ENCODE assay signal across 35 mouse cellular contexts in genomic region chr11:95869918-95870470, GRCm38 (mm10). TPM values are rescaled to one million over a fixed set of nuclear protein-coding genes. Genes with fewer than 3 reads are reported as not detected.
A peak's percentile ranks its signal among the peaks of the same experiment; 100 is the strongest.
DNase-seq lines count a peak whose midpoint lies in the region; ATAC-seq and TF ChIP-seq lines count a peak whose summit lies in the region.
"Had no signal": no experiment of that assay in that cellular context is flagged by ENCODE, and none has a peak within 500 bp of the region (broad histone marks: within the 10 kb centered on the region; RNA-seq: fewer than 3 reads in every experiment).

No protein-coding gene starts in this region.

- H3K27ac ChIP-seq in midbrain, postnatal 0 days (ENCODE audit: low read depth, low read length), result no peak overlapping the region
- H3K27ac ChIP-seq: embryonic facial prominence, embryonic 13.5 days; forebrain, embryonic 12.5 days; hindbrain, postnatal 0 days; limb, embryonic 15.5 days; liver, embryonic 14.5 days; lung, embryonic 15.5 days; midbrain, embryonic 13.5 days; neural tube, embryonic 13.5 days had no signal

- no peaks in the 10 kb centered on the region; the same call in 1 of the 2 replicates for H3K27me3 ChIP-seq in G1E (ENCODE audit: insufficient read depth, low read length)
- no peaks in the 10 kb centered on the region for H3K27me3 ChIP-seq in midbrain, postnatal 0 days (ENCODE audit: insufficient read depth, low read length)
- H3K27me3 ChIP-seq: embryonic facial prominence, embryonic 13.5 days; forebrain, embryonic 12.5 days; limb, embryonic 15.5 days; lung, embryonic 15.5 days; neural tube, embryonic 13.5 days had no signal

- peaks cover 36% of the 10 kb centered on the region for H3K4me1 ChIP-seq in G1E (ENCODE audit: insufficient read depth, low read depth, low read length)
- no peaks in the 10 kb centered on the region for H3K4me1 ChIP-seq in midbrain, postnatal 0 days (ENCODE audit: insufficient read depth, low read length)
- H3K4me1 ChIP-seq: embryonic facial prominence, embryonic 13.5 days; forebrain, embryonic 12.5 days; limb, embryonic 15.5 days; lung, embryonic 15.5 days; midbrain, embryonic 13.5 days; neural tube, embryonic 13.5 days had no signal

- TF ChIP-seq CTCF in G1E (IDR thresholded peaks at IDR 0.05; ENCODE audit: low read depth, low read length), result no peak
- no peak for TF ChIP-seq CTCF in midbrain, postnatal 0 days (IDR thresholded peaks at IDR 0.05)

- no peak overlapping the region for H3K9ac ChIP-seq in midbrain, postnatal 0 days (replicated peaks; ENCODE audit: low read length, poor library complexity, severe bottlenecking)
- H3K9ac ChIP-seq: embryonic facial prominence, embryonic 13.5 days; forebrain, embryonic 12.5 days; limb, embryonic 15.5 days; liver, embryonic 14.5 days; lung, embryonic 15.5 days; midbrain, embryonic 13.5 days; neural tube, embryonic 13.5 days had no signal

- no peak overlapping the region for H3K4me3 ChIP-seq in G1E (ENCODE audit: low read depth, low read length)
- no peak overlapping the region for H3K4me3 ChIP-seq in midbrain, postnatal 0 days (ENCODE audit: low read depth, low read length)
- H3K4me3 ChIP-seq: embryonic facial prominence, embryonic 13.5 days; erythroblast, embryonic 14.5 days; forebrain, embryonic 12.5 days; limb, embryonic 15.5 days; lung, embryonic 15.5 days; megakaryocyte, embryonic 14.5 days; midbrain, embryonic 13.5 days; neural tube, embryonic 13.5 days had no signal

- WGBS in midbrain, postnatal 0 days, result 73% methylated on average over 6 of the region's 6 CpGs

- no peak for ATAC-seq in G1E (ENCODE audit: extremely low read depth, insufficient number of reproducible peaks, low FRiP score, poor library complexity, severe bottlenecking)
- peak; percentile 71 for ATAC-seq in granulocyte monocyte progenitor cell, adult 5-6 weeks (replicated peaks; ENCODE audit: poor library complexity, severe bottlenecking)
- ATAC-seq in neutrophil, adult 5-6 weeks (ENCODE audit: extremely low read depth, insufficient number of reproducible peaks, low FRiP score, poor library complexity, severe bottlenecking), result peak; percentile 61
- ATAC-seq in activated CD4-positive, CD25-positive, alpha-beta regulatory T cell, adult 4 months, result no peak
- ATAC-seq in midbrain, postnatal 0 days (ENCODE audit: low FRiP score), result no peak
- ATAC-seq: hindbrain, postnatal 0 days; intestine, postnatal 0 days; midbrain, embryonic 13.5 days had no signal

- H3K4me2 ChIP-seq in midbrain, postnatal 0 days (ENCODE audit: low read depth, low read length, poor library complexity, severe bottlenecking), result no peak overlapping the region
- H3K4me2 ChIP-seq: embryonic facial prominence, embryonic 13.5 days; forebrain, embryonic 12.5 days; heart, embryonic 11.5 days; limb, embryonic 15.5 days; lung, embryonic 15.5 days; midbrain, embryonic 13.5 days; neural tube, embryonic 13.5 days had no signal

- DNase-seq in spleen, adult 12 weeks (ENCODE audit: low spot score), result peak; percentile 3
- no peak for DNase-seq in spleen, postnatal 10 days (ENCODE audit: low spot score in 2 of 2)
- peak; percentile 33 for DNase-seq in G1E (ENCODE audit: low spot score)
- no peak for DNase-seq in testis, postnatal 14 days (ENCODE audit: low spot score)
- DNase-seq in midbrain, postnatal 0 days (ENCODE audit: low spot score), result no peak
- DNase-seq: adrenal gland, postnatal 36 days; cerebellum, adult 11-12 months; cerebellum, postnatal 10 days; kidney, postnatal 36 days; thymus, adult 18-20 months; thymus, postnatal 36 days had no signal

- H3K36me3 ChIP-seq in G1E (replicated peaks), result peaks cover 51% of the 10 kb centered on the region
- H3K36me3 ChIP-seq in midbrain, postnatal 0 days (ENCODE audit: insufficient read depth, low read length), result no peaks in the 10 kb centered on the region
- H3K36me3 ChIP-seq: embryonic facial prominence, embryonic 13.5 days; forebrain, embryonic 12.5 days; limb, embryonic 15.5 days; lung, embryonic 15.5 days; midbrain, embryonic 13.5 days; neural tube, embryonic 13.5 days had no signal

- no peaks in the 10 kb centered on the region for H3K9me3 ChIP-seq in G1E (replicated peaks)
- no peaks in the 10 kb centered on the region for H3K9me3 ChIP-seq in midbrain, postnatal 0 days (ENCODE audit: low read length)
- H3K9me3 ChIP-seq: embryonic facial prominence, embryonic 13.5 days; forebrain, embryonic 12.5 days; limb, embryonic 15.5 days; lung, embryonic 15.5 days; megakaryocyte, embryonic 14.5 days; midbrain, embryonic 13.5 days; neural tube, embryonic 13.5 days had no signal

RNA-seq across cellular contexts. Expression of gene Abi3, which starts 27.7 kb away (rescaled TPM):
- total RNA-seq in G1E (2014; fragmentation: Nextera tagmentation) (22.7 and 29.2 TPM in 2 replicates), G1E (2017) (12.7 and 14.1 TPM in 2 replicates)
- 56.9 and 79.3 TPM in 2 replicates for polyA plus RNA-seq in G1E (2012)
- total RNA-seq in granulocyte monocyte progenitor cell, adult 5-6 weeks (2014; fragmentation: Nextera tagmentation), result 5.1 and 7.0 TPM in 2 replicates
- 1.9 and 2.4 TPM in 2 replicates for total RNA-seq in granulocyte monocyte progenitor cell, adult 5-6 weeks (2017)
- total RNA-seq in neutrophil, adult 5-6 weeks (2017), result 60.0 and 63.7 TPM in 2 replicates
- 10 to 100 TPM; 58.8 to 59.2 TPM for polyA plus RNA-seq in activated CD4-positive, CD25-positive, alpha-beta regulatory T cell, adult 4 months (2017; shearing (Covaris generic))
- 1.0 and 1.1 TPM in 2 replicates for total RNA-seq in midbrain, postnatal 0 days (2014; rRNA removed)
- 1.5 TPM in 2 replicates for polyA plus RNA-seq in midbrain, postnatal 0 days (2015; fragmentation: Nextera tagmentation; extraction: Ambion mirVana)

RNA-seq across cellular contexts. Expression of gene Gngt2, which starts 33.0 kb away (rescaled TPM):
- total RNA-seq in G1E (2014; fragmentation: Nextera tagmentation), result 40.9 and 50.3 TPM in 2 replicates
- 31.0 and 33.6 TPM in 2 replicates for total RNA-seq in G1E (2017)
- 11.8 and 15.0 TPM in 2 replicates for polyA plus RNA-seq in G1E (2012)
- 2.7 and 24.3 TPM in 2 replicates for total RNA-seq in granulocyte monocyte progenitor cell, adult 5-6 weeks (2014; fragmentation: Nextera tagmentation)
- 7.7 and 13.4 TPM in 2 replicates for total RNA-seq in granulocyte monocyte progenitor cell, adult 5-6 weeks (2017)
- total RNA-seq in neutrophil, adult 5-6 weeks (2017), result 122 and 146 TPM in 2 replicates
- 10 to 100 TPM; 47.5 to 58.4 TPM for polyA plus RNA-seq in activated CD4-positive, CD25-positive, alpha-beta regulatory T cell, adult 4 months (2017; shearing (Covaris generic))
- 2.9 and 3.3 TPM in 2 replicates for total RNA-seq in midbrain, postnatal 0 days (2014; rRNA removed)
- polyA plus RNA-seq in midbrain, postnatal 0 days (2015; fragmentation: Nextera tagmentation; extraction: Ambion mirVana), result 2.4 TPM in 2 replicates

RNA-seq across cellular contexts. Expression of gene B4galnt2, which starts 44.7 kb away (rescaled TPM):
- total RNA-seq in G1E (2014; fragmentation: Nextera tagmentation) (not detected in 2 replicates), G1E (2017) (0.05 TPM in 1 of 2 replicates, not detected in the other)
- polyA plus RNA-seq in G1E (2012), result not detected in 2 replicates
- not detected in 2 replicates for total RNA-seq in granulocyte monocyte progenitor cell, adult 5-6 weeks (2014; fragmentation: Nextera tagmentation)
- total RNA-seq in granulocyte monocyte progenitor cell, adult 5-6 weeks (2017), result not detected in 2 replicates
- total RNA-seq in neutrophil, adult 5-6 weeks (2017), result 2.0 and 2.1 TPM in 2 replicates
- under 1 TPM in 1 of 2 experiments, not detected in 1; 0.25 TPM for polyA plus RNA-seq in activated CD4-positive, CD25-positive, alpha-beta regulatory T cell, adult 4 months (2017; shearing (Covaris generic))
- total RNA-seq in midbrain, postnatal 0 days (2014; rRNA removed), result not detected in 2 replicates
- not detected in 2 replicates for polyA plus RNA-seq in midbrain, postnatal 0 days (2015; fragmentation: Nextera tagmentation; extraction: Ambion mirVana)
- total RNA-seq: adrenal gland, adult 18-20 months; adrenal gland, postnatal 36 days; gastrocnemius, adult 18-20 months; gastrocnemius, postnatal 4 days; hindbrain, postnatal 0 days; layer of hippocampus, adult 8-10 months; left cerebral cortex, postnatal 36 days had no signal
- polyA plus RNA-seq: C2C12; erythroblast, embryonic 14.5 days; forebrain, embryonic 12.5 days; hindbrain, embryonic 11.5 days; hindbrain, postnatal 0 days; limb, embryonic 15.5 days; midbrain, embryonic 13.5 days; neural tube, embryonic 13.5 days had no signal

RNA-seq across cellular contexts. Expression of gene Phospho1, which starts 45.7 kb away (rescaled TPM):
- 34.5 and 43.0 TPM in 2 replicates for total RNA-seq in G1E (2014; fragmentation: Nextera tagmentation)
- total RNA-seq in G1E (2017), result 7.0 and 7.4 TPM in 2 replicates
- 236 and 275 TPM in 2 replicates for polyA plus RNA-seq in G1E (2012)
- 1.5 TPM in 1 of 2 replicates, not detected in the other for total RNA-seq in granulocyte monocyte progenitor cell, adult 5-6 weeks (2014; fragmentation: Nextera tagmentation)
- total RNA-seq in granulocyte monocyte progenitor cell, adult 5-6 weeks (2017), result 0.41 TPM in 1 of 2 replicates, not detected in the other
- 23.4 and 29.7 TPM in 2 replicates for total RNA-seq in neutrophil, adult 5-6 weeks (2017)
- polyA plus RNA-seq in activated CD4-positive, CD25-positive, alpha-beta regulatory T cell, adult 4 months (2017; shearing (Covaris generic)), result not detected
- 0.85 and 2.1 TPM in 2 replicates for total RNA-seq in midbrain, postnatal 0 days (2014; rRNA removed)
- not detected in 2 replicates for polyA plus RNA-seq in midbrain, postnatal 0 days (2015; fragmentation: Nextera tagmentation; extraction: Ambion mirVana)
- polyA plus RNA-seq: forebrain, embryonic 12.5 days; hindbrain, embryonic 11.5 days; kidney, embryonic 14.5 days; midbrain, embryonic 13.5 days; neural tube, embryonic 13.5 days; stomach, embryonic 14.5 days had no signal

Comparison
In these comparisons a context has a peak if more than half of its experiments do, and no peak if none do; other contexts are left out.
1. DNase-seq: peak in spleen, adult 12 weeks (single experiment) and G1E (single experiment); none in spleen, postnatal 10 days (0 of 2), testis, postnatal 14 days (single experiment) and midbrain, postnatal 0 days (single experiment).
2. ATAC-seq: peak in granulocyte monocyte progenitor cell, adult 5-6 weeks (single experiment) and neutrophil, adult 5-6 weeks (single experiment); none in G1E (single experiment), activated CD4-positive, CD25-positive, alpha-beta regulatory T cell, adult 4 months (single experiment) and midbrain, postnatal 0 days (single experiment).